Mouse (Mus musculus): ENCODE results near the gene Max.

GRCm38 (mm10) chr12:76965089-76965488 is 3.1 kb upstream of the Max start:
- no peak for TF ChIP-seq ZC3H11A (IDR thresholded peaks at IDR 0.05; ENCODE audit: borderline replicate concordance, low read depth, low read length)
- TF ChIP-seq HCFC1 (IDR thresholded peaks at IDR 0.05; ENCODE audit: borderline replicate concordance, insufficient read depth, low read length), result no peak
